Mouse (Mus musculus) thymus, adult 2 months (tissue): ENCODE data around the gene Lrrc23.

Experiments used
- CTCF ChIP-seq: fragments of 200-500 bp; IDR thresholded peaks from 2 replicates; pipeline ENCODE4 v1.5.1; 2012; ENCODE audit warnings: mild to moderate bottlenecking, control low read depth, low read length, moderate library complexity, borderline replicate concordance; ENCODE audit not compliant: control insufficient read depth, poor library complexity, insufficient read depth; ENCODE audit errors: extremely low read depth
- POLR2A ChIP-seq: fragments of 200-500 bp; IDR thresholded peaks from 2 replicates; pipeline ENCODE4 v1.6.1; 2012; ENCODE audit warnings: mild to moderate bottlenecking, low read length, control low read depth, moderate library complexity; ENCODE audit not compliant: control insufficient read depth, poor library complexity, insufficient read depth; ENCODE audit errors: extremely low read depth

GRCm38 (mm10) chr6:124814448-124814847 lies 34.9 kb upstream of the Lrrc23 start:
- TF ChIP-seq CTCF, result no peak
- TF ChIP-seq POLR2A, result no peak
